Mouse (Mus musculus): ENCODE measurements around the gene Tas2r143. TPM values are rescaled to one million over a fixed set of nuclear protein-coding genes. Genes with fewer than 3 reads are reported as not detected.

The Tas2r143 gene
- polyA plus RNA-seq, 1 experiment: not detected

- Histone ChIP-seq H3K4me1 (ENCODE audit: control insufficient read depth) (no peaks in the 10 kb centered on the region), H3K4me3 (replicated peaks) (no peak overlapping the region), H3K9me3 (ENCODE audit: control insufficient read depth, low read length) (no peaks in the 10 kb centered on the region), H3K27me3 (ENCODE audit: control insufficient read depth) (no peaks in the 10 kb centered on the region), H3K36me3 (ENCODE audit: control insufficient read depth) (no peaks in the 10 kb centered on the region)
- TF ChIP-seq TAL1 (IDR thresholded peaks at IDR 0.05; ENCODE audit: low read length) (no peak), GATA1 (IDR thresholded peaks at IDR 0.05; ENCODE audit: low read length) (no peak)
These were observed 18.1 kb upstream of the Tas2r143 start for GRCm38 (mm10) chr6:42381916-42382381.

DNA sequence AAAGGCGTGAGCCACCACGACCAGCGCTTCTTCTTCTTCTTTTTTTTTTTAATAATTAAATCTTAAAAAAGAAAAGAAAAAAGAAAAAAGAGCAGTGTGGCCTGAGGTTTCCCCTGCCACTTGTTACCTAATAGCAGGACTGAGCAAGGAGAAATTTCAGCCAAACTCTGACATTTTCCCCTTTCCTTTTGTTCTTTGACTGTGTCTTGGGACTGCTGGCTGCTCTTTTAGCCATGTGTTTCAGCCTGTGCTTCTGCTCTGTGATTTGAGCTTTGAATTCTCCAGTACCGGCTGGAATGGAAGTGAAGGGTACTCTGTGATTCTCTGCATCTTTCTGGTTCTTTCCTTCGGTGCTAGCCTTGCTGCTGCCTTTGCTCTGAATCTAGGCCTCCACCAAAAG, 16.7 kb upstream of the Tas2r143 start:
- no peaks in the 10 kb centered on the region for H3K9me3 ChIP-seq (ENCODE audit: control insufficient read depth, low read length)
- TF ChIP-seq GATA1 (IDR thresholded peaks at IDR 0.05; ENCODE audit: low read length) (no peak), TAL1 (IDR thresholded peaks at IDR 0.05; ENCODE audit: low read length) (no peak)
- H3K27me3 ChIP-seq (ENCODE audit: control insufficient read depth): no peaks in the 10 kb centered on the region
- H3K4me3 ChIP-seq (replicated peaks): no peak overlapping the region
- no peaks in the 10 kb centered on the region for H3K4me1 ChIP-seq (ENCODE audit: control insufficient read depth)
- no peaks in the 10 kb centered on the region for H3K36me3 ChIP-seq (ENCODE audit: control insufficient read depth)

- no peaks in the 10 kb centered on the region for H3K36me3 ChIP-seq (ENCODE audit: control insufficient read depth)
- H3K4me3 ChIP-seq (replicated peaks): no peak overlapping the region
- TF ChIP-seq GATA1 (IDR thresholded peaks at IDR 0.05; ENCODE audit: low read length) (no peak), TAL1 (IDR thresholded peaks at IDR 0.05; ENCODE audit: low read length) (no peak)
- H3K9me3 ChIP-seq (ENCODE audit: control insufficient read depth, low read length): no peaks in the 10 kb centered on the region
- H3K27me3 ChIP-seq (ENCODE audit: control insufficient read depth): no peaks in the 10 kb centered on the region
- no peaks in the 10 kb centered on the region for H3K4me1 ChIP-seq (ENCODE audit: control insufficient read depth)
These were observed 14.4 kb upstream of the Tas2r143 start for GRCm38 (mm10) chr6:42385635-42386034.

DNA sequence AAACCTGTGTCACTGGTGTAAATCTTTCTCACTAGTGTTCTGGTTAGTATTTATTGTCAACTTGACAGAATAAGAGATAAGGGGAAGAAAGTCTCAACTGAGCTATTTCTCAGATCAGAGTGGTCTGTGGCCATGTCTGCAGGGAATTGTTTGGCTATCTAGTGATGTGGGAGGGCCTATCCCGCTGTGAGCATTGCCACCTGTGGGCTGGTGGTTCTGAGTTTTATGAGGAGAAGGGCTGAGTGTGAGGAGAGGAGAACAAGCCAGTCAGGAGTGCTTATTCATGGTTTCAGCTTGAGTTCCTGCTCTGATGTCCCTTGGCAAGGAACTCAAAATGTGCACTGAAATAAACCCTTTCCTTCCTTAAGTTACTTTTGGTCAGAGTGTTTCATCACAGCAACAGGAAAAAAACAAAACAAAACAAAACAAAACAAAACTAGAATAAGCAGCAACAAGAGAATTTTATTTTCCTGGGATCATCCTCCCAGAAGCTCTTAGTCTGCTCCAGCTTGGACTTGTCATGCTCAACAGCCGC, 8.2 kb upstream of the Tas2r143 start:
- Histone ChIP-seq H3K27me3 (ENCODE audit: control insufficient read depth) (no peaks in the 10 kb centered on the region), H3K4me1 (ENCODE audit: control insufficient read depth) (no peaks in the 10 kb centered on the region), H3K4me3 (replicated peaks) (no peak overlapping the region), H3K9me3 (ENCODE audit: control insufficient read depth, low read length) (no peaks in the 10 kb centered on the region), H3K36me3 (ENCODE audit: control insufficient read depth) (no peaks in the 10 kb centered on the region)
- TF ChIP-seq GATA1 (IDR thresholded peaks at IDR 0.05; ENCODE audit: low read length): no peak
- no peak for TF ChIP-seq TAL1 (IDR thresholded peaks at IDR 0.05; ENCODE audit: low read length)

GRCm38 (mm10) chr6:42395960-42396809, 3.9 kb upstream of the Tas2r143 start:
- Histone ChIP-seq H3K27me3 (ENCODE audit: control insufficient read depth) (no peaks in the 10 kb centered on the region), H3K9me3 (ENCODE audit: control insufficient read depth, low read length) (no peaks in the 10 kb centered on the region), H3K4me1 (ENCODE audit: control insufficient read depth) (no peaks in the 10 kb centered on the region), H3K4me3 (replicated peaks) (no peak overlapping the region), H3K36me3 (ENCODE audit: control insufficient read depth) (no peaks in the 10 kb centered on the region)
- TF ChIP-seq TAL1 (IDR thresholded peaks at IDR 0.05; ENCODE audit: low read length): no peak
- no peak for TF ChIP-seq GATA1 (IDR thresholded peaks at IDR 0.05; ENCODE audit: low read length)

DNA sequence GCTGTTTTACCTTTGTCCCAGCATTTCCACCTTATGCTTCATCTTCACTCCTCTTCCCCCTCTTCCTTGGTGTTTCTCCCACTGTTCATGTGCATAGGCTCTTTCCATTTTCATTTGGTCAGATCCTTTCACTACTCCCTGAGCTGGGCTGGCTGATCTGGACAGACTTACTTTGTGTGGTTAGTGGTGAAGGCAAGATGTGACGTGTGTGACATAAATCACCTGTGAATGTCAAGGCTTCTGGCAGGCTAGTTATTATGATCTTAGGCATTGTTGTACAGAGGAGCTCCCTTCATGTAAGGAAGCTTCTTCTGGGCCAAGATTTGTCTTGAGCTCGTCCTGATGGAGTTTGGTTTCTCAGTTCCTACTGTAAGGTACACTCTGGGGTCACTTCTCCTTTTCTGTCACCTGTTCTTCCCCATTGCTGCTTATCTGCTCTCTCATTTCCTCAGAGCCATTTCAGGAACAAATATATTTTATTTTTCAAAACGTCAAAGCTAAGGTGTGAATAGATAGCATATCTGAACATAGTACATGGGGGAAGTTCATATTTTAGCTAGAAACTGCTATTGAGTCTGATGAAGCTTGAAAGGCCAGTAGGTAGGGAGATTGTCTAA, 2.9 kb upstream of the Tas2r143 start:
- Histone ChIP-seq H3K4me1 (ENCODE audit: control insufficient read depth) (no peaks in the 10 kb centered on the region), H3K9me3 (ENCODE audit: control insufficient read depth, low read length) (no peaks in the 10 kb centered on the region), H3K36me3 (ENCODE audit: control insufficient read depth) (no peaks in the 10 kb centered on the region), H3K27me3 (ENCODE audit: control insufficient read depth) (no peaks in the 10 kb centered on the region), H3K4me3 (replicated peaks) (no peak overlapping the region)
- TF ChIP-seq GATA1 (IDR thresholded peaks at IDR 0.05; ENCODE audit: low read length) (no peak), TAL1 (IDR thresholded peaks at IDR 0.05; ENCODE audit: low read length) (no peak)

- Histone ChIP-seq H3K4me1 (ENCODE audit: control insufficient read depth) (no peaks in the 10 kb centered on the region), H3K36me3 (ENCODE audit: control insufficient read depth) (no peaks in the 10 kb centered on the region), H3K4me3 (replicated peaks) (no peak overlapping the region), H3K9me3 (ENCODE audit: control insufficient read depth, low read length) (no peaks in the 10 kb centered on the region), H3K27me3 (ENCODE audit: control insufficient read depth) (no peaks in the 10 kb centered on the region)
- no peak for TF ChIP-seq GATA1 (IDR thresholded peaks at IDR 0.05; ENCODE audit: low read length)
- TF ChIP-seq TAL1 (IDR thresholded peaks at IDR 0.05; ENCODE audit: low read length): no peak
These were observed 1.8 kb upstream of the Tas2r143 start for GRCm38 (mm10) chr6:42398285-42398684.

DNA sequence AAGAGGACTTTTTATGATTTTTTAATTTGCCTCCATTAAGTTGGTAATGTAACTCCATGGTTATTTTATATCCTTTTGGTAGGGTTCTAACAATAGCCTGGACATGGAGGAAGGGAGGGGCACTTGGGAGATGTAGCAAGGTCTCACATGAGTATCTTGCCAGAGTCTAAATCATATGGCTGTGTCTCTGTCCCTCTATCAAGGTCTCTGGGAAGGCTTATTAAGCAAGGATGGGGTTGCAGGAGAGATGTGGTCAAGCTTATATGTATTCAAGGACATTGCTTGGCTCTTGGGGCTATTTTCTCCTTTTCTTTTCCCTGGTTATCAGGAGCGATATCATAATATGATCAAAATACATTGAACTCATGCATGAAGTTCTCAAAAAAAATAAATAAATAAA, 1.0 kb upstream of the Tas2r143 start:
- TF ChIP-seq GATA1 (IDR thresholded peaks at IDR 0.05; ENCODE audit: low read length) (no peak), TAL1 (IDR thresholded peaks at IDR 0.05; ENCODE audit: low read length) (no peak)

GRCm38 (mm10) chr6:42405134-42405533, 5.1 kb downstream of the Tas2r143 start, which contains the start of gene Tas2r135:
Gene Tas2r135 (plus strand): TSS chr6:42405434.
- H3K4me3 ChIP-seq (replicated peaks): no peak within 1 kb of the TSS
- no peaks in the 10 kb centered on the region for H3K27me3 ChIP-seq (ENCODE audit: control insufficient read depth)
- TF ChIP-seq TAL1 (IDR thresholded peaks at IDR 0.05; ENCODE audit: low read length): no peak
- no peak for TF ChIP-seq GATA1 (IDR thresholded peaks at IDR 0.05; ENCODE audit: low read length)
- H3K36me3 ChIP-seq (ENCODE audit: control insufficient read depth): no peaks in the 10 kb centered on the region
- H3K4me1 ChIP-seq (ENCODE audit: control insufficient read depth): no peaks in the 10 kb centered on the region
- H3K9me3 ChIP-seq (ENCODE audit: control insufficient read depth, low read length): no peaks in the 10 kb centered on the region

More for the DNA sequence above, 1.0 kb upstream of the Tas2r143 start:
- no peak overlapping the region for H3K4me3 ChIP-seq (replicated peaks)
- H3K27me3 ChIP-seq (ENCODE audit: control insufficient read depth): no peaks in the 10 kb centered on the region
- H3K9me3 ChIP-seq (ENCODE audit: control insufficient read depth, low read length): no peaks in the 10 kb centered on the region
- no peaks in the 10 kb centered on the region for H3K4me1 ChIP-seq (ENCODE audit: control insufficient read depth)
- H3K36me3 ChIP-seq (ENCODE audit: control insufficient read depth): no peaks in the 10 kb centered on the region
